Mouse (Mus musculus) CD4-positive helper T cell, adult 2 months (primary cell): ENCODE data around the gene Bpgm.

Experiments
- DNase-seq: peaks from one replicate; pipeline ENCODE4 v3.0.0-alpha.2; 2012; ENCODE audit warnings: low read depth, missing footprints, low spot score

Gene Bpgm

GRCm38 (mm10) chr6:34526389-34526788, 50.4 kb downstream of the Bpgm start:
- DNase-seq: no peak

DNA sequence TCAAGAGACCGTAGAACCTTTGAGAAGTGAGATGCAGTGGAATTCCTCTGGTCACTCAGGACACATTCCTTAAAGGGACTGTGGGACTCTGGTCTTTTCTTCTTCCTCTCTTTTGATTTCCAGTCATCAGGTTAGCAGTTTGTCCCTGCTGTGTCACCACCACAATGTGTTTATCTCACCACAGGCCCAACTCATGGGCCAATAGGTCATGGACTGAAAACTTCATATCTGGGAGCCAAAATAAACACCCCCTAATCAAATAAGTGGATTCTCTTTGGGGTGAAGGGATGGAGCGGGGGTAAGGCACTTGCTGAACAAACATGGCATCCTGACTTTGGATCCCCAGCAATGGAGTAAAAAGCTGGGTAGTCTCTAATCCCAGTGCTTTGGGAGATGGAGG, 52.1 kb downstream of the Bpgm start:
- DNase-seq: no peak

DNA sequence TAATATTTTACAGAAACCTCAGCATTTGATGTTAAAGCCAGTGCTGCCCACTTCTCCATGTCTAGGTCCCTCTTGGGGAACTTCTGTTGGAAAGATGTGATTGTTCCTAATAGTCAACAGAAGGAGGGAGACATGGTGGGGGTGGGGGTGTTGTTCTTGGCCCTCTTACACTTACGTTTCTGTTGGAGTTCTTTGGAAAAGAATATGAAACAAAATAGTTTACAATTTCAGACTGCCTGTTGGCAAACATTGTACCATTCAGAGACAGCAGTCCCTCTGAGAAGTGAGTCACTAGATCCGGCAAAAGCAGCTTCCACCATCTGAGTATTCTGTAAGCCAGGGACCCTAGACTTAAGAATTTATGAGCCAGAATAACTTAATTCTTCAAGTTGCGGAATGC, 54.0 kb downstream of the Bpgm start:
- DNase-seq: no peak

- no peak for DNase-seq
These were observed 57.0 kb downstream of the Bpgm start for GRCm38 (mm10) chr6:34533055-34533454.

GRCm38 (mm10) chr6:34533896-34534295, 57.9 kb downstream of the Bpgm start:
- DNase-seq: no peak

- DNase-seq: no peak
These were observed 66.9 kb downstream of the Bpgm start for GRCm38 (mm10) chr6:34542866-34543265.

DNA sequence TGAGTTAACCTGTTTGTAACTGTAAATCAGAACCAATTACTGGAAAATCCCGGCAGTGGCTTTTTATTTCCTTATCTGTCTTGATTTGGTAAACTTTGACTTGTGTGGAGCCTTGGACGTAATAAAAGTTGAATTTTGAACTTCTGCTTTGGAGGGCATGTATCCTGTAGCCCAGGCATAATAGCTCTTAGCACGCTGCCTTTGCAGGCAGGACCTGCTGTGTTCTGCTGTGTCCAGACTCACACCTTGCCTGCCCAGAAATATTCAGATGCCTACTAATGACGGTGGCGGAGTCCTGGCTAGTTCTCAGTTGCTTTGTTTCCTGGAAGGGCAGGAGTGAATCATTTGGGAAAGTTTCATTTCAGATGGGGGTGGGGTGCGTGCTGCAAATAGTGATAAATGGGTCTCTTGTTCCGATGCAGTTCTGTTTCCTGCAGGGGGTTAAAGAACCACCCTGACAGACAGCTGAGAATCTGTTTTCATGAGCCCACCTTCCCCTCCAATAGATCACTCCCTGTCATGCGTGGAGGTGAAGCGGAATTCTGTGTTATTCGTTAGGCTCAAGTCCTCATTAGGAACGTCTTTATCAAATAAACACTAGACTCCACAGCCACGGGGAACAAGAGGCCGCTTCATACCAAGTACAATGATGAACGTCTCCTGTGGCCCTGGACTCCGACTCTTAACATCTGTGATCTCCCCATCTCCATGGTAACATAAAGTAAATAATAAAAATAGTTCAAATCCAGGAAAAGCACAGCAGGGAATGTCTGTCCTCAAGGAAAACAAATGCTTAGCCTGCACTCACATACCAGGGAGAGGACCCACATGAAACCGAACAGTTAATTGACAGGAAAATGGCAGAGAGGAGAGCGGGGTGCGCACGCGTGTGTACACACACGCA, 67.5 kb downstream of the Bpgm start:
- DNase-seq: no peak

GRCm38 (mm10) chr6:34544207-34544602, 68.2 kb downstream of the Bpgm start:
- no peak for DNase-seq

- DNase-seq: no peak
These were observed 69.3 kb downstream of the Bpgm start for GRCm38 (mm10) chr6:34545286-34545685.

DNA sequence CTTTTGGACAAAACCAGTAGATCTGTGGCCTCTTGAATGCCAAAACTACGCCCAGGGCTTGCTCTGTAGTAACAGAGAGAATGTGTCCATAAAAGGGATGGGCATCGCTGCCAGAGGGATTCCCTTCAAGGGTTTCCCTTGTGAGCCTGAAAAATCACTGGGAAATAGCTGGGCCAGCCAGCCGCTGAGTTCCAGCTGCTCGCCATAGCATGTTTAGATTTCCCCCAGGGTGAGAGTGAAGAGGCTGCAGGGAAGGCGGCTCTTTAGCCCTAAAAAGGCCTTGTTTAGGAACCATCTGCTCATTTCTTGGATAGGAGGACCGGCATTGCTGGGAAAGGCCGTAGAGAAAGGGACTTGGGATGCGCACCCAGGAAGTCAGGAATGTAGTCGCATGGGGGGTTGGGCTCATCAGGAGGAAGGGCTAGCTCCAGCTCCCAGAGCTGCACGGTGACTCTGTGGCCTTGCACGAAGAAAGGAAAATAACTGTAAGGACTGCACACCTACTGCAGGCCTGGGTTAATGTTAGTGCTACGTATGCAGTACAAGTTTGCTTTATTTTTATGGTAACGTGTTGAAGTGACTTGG, 72.5 kb downstream of the Bpgm start:
- no peak for DNase-seq

DNA sequence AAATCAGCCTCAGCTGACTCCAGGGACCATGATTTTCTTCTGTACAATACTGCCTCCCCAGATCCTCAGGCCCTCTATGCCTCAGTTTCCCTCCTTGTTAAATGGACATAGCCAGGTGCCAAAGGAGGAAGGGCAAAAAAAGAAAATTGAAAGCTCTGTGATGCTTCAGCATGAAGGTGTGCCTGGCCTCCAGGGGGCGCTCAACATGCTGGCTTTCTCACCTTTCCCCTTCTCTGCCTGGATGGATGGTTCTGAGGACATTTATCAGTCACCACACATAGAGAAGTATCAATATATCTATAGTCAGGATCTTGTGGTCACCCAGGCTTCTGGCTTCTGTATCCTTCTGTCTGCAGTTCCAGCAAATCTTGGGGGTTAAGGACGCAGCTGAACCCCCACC, 73.0 kb downstream of the Bpgm start:
- DNase-seq: peak; percentile 32

DNA sequence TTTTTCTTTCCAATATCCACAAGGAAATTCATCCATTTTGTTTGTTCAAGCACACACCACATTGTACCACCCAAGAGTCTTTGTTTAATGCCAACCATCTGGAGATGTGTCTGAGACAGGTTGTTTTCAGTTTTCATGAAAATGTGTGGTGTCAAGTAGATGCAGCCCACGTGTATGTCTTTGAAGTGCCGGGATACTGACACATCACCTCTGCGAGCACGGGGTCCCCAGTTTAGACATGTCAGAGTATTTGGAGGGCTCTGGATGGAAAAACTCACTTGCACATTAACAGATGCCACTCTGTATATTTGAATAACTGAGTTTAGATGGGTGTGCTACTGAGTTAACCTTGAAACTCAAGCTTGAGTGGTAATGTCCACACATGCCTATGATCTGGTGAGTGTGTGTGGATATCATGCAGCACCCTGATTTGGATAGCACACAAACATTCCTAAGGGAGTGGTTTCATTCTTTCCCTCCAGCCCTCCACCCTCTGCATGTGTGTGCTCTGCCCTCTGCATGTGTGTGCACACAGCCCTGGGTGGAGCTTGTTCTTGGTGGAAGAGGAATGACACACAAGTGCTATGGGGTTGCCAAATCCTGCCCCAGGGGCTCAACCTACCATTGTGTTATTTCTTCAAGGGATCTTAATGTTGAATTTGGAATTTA, 76.6 kb downstream of the Bpgm start:
- DNase-seq: no peak

GRCm38 (mm10) chr6:34554291-34554997, 78.4 kb downstream of the Bpgm start:
- no peak for DNase-seq
